Mouse (Mus musculus): Measurements from ENCODE around the gene Dennd5b. TPM values are rescaled to one million over a fixed set of nuclear protein-coding genes. Genes with fewer than 3 reads are reported as not detected.

Gene Dennd5b
- total and polyA plus RNA-seq, 3 experiments: 3.7 to 17.8 (median 16.0) TPM

- under 1% methylated on average over 75 of the region's 75 CpGs for WGBS
- no peaks in the 10 kb centered on the region for H3K4me1 ChIP-seq (ENCODE audit: control insufficient read depth, insufficient read depth, low read length)
- peak overlapping the region; percentile 86 for H3K4me3 ChIP-seq
- H3K36me3 ChIP-seq (ENCODE audit: control insufficient read depth, insufficient read depth, low read length): no peaks in the 10 kb centered on the region
- peak overlapping the region; percentile 73 for H3K27ac ChIP-seq
- H3K9ac ChIP-seq (ENCODE audit: low read depth, low read length): peak overlapping the region; percentile 83
- H3K79me2 ChIP-seq (replicated peaks; ENCODE audit: control insufficient read depth, insufficient read depth, low read length): no peaks in the 10 kb centered on the region
- DNase-seq: peak; percentile 55 to 68
- no peak for TF ChIP-seq CTCF (IDR thresholded peaks at IDR 0.05)
- peak; percentile 50; the same call in 1 of the 2 replicates for TF ChIP-seq POLR2A (IDR thresholded peaks at IDR 0.05; ENCODE audit: insufficient read depth, low read depth, low read length)
- no peaks in the 10 kb centered on the region for H3K27me3 ChIP-seq (ENCODE audit: control insufficient read depth, insufficient read depth, low read length)
- intact Hi-C loops (cut with DNase I): loop anchor here (2.0 to 10.0 kb wide), 6 partner anchors 49 to 369 kb away; partner anchors contain the start of genes Amn1, Caprin2, Dennd5b and Ipo8
Observed at GRCm38 (mm10) chr6:148945509-148946408, 155.7 kb downstream of the Dennd5b start.

- under 1% methylated on average over 92 of the region's 92 CpGs for WGBS
- no peaks in the 10 kb centered on the region for H3K79me2 ChIP-seq (replicated peaks; ENCODE audit: control insufficient read depth, insufficient read depth, low read length)
- H3K4me3 ChIP-seq: peak overlapping the region; percentile 86
- no peaks in the 10 kb centered on the region for H3K36me3 ChIP-seq (ENCODE audit: control insufficient read depth, insufficient read depth, low read length)
- H3K27ac ChIP-seq: peak overlapping the region; percentile 73
- no peaks in the 10 kb centered on the region for H3K4me1 ChIP-seq (ENCODE audit: control insufficient read depth, insufficient read depth, low read length)
- TF ChIP-seq POLR2A (IDR thresholded peaks at IDR 0.05; ENCODE audit: insufficient read depth, low read depth, low read length): no peak
- TF ChIP-seq CTCF (IDR thresholded peaks at IDR 0.05): no peak
- TF ChIP-seq EP300 (IDR thresholded peaks at IDR 0.05; ENCODE audit: insufficient read depth, low read depth, low read length): no peak
- intact Hi-C loops (cut with DNase I): loop anchor here (5.0 to 10.0 kb wide), 5 partner anchors 113 to 370 kb away; partner anchors contain the start of genes Amn1, Dennd5b and Ipo8
- peak; percentile 79 to 81 for DNase-seq
- H3K27me3 ChIP-seq (ENCODE audit: control insufficient read depth, insufficient read depth, low read length): no peaks in the 10 kb centered on the region
- H3K9ac ChIP-seq (ENCODE audit: low read depth, low read length): peak overlapping the region; percentile 83
Observed at GRCm38 (mm10) chr6:148944767-148945508, 156.5 kb downstream of the Dennd5b start.

- Histone ChIP-seq H3K27ac (peak overlapping the region; percentile 73), H3K36me3 (ENCODE audit: control insufficient read depth, insufficient read depth, low read length) (no peaks in the 10 kb centered on the region), H3K4me3 (peak overlapping the region; percentile 86), H3K79me2 (replicated peaks; ENCODE audit: control insufficient read depth, insufficient read depth, low read length) (no peaks in the 10 kb centered on the region), H3K27me3 (ENCODE audit: control insufficient read depth, insufficient read depth, low read length) (no peaks in the 10 kb centered on the region), H3K4me1 (ENCODE audit: control insufficient read depth, insufficient read depth, low read length) (no peaks in the 10 kb centered on the region), H3K9ac (ENCODE audit: low read depth, low read length) (peak overlapping the region; percentile 83)
- TF ChIP-seq CTCF (IDR thresholded peaks at IDR 0.05) (no peak), EP300 (IDR thresholded peaks at IDR 0.05; ENCODE audit: insufficient read depth, low read depth, low read length) (no peak), POLR2A (IDR thresholded peaks at IDR 0.05; ENCODE audit: insufficient read depth, low read depth, low read length) (no peak)
- intact Hi-C loops (cut with DNase I): loop anchor here (10.0 kb wide), 1 partner anchor 370 kb away; no protein-coding TSS in a partner anchor
- 3% methylated on average over 30 of the region's 30 CpGs for WGBS
- DNase-seq: no peak
Observed at GRCm38 (mm10) chr6:148944344-148944766, 157.1 kb downstream of the Dennd5b start.

GRCm38 (mm10) chr6:148943695-148944094 lies 157.8 kb downstream of the Dennd5b start:
- Histone ChIP-seq H3K27ac (no peak overlapping the region), H3K27me3 (ENCODE audit: control insufficient read depth, insufficient read depth, low read length) (no peaks in the 10 kb centered on the region), H3K4me1 (ENCODE audit: control insufficient read depth, insufficient read depth, low read length) (no peaks in the 10 kb centered on the region), H3K79me2 (replicated peaks; ENCODE audit: control insufficient read depth, insufficient read depth, low read length) (no peaks in the 10 kb centered on the region), H3K4me3 (no peak overlapping the region), H3K36me3 (ENCODE audit: control insufficient read depth, insufficient read depth, low read length) (no peaks in the 10 kb centered on the region), H3K9ac (ENCODE audit: low read depth, low read length) (no peak overlapping the region)
- TF ChIP-seq CTCF (IDR thresholded peaks at IDR 0.05): no peak
- TF ChIP-seq EP300 (IDR thresholded peaks at IDR 0.05; ENCODE audit: insufficient read depth, low read depth, low read length): no peak
- TF ChIP-seq POLR2A (IDR thresholded peaks at IDR 0.05; ENCODE audit: insufficient read depth, low read depth, low read length): no peak
- WGBS: 63% methylated on average over 3 of the region's 3 CpGs
- no peak for DNase-seq
- intact Hi-C loops (cut with DNase I): loop anchor here (10.0 kb wide), 1 partner anchor 371 kb away; no protein-coding TSS in a partner anchor

- intact Hi-C loops (cut with DNase I): loop anchor here (10.0 kb wide), 1 partner anchor 372 kb away; no protein-coding TSS in a partner anchor
- 92% methylated on average over 4 of the region's 4 CpGs for WGBS
Observed at GRCm38 (mm10) chr6:148942406-148942805, 159.1 kb downstream of the Dennd5b start.

More at GRCm38 (mm10) chr6:148942406-148942805, 159.1 kb downstream of the Dennd5b start:
- Histone ChIP-seq H3K36me3 (ENCODE audit: control insufficient read depth, insufficient read depth, low read length) (no peaks in the 10 kb centered on the region), H3K27ac (no peak overlapping the region), H3K27me3 (ENCODE audit: control insufficient read depth, insufficient read depth, low read length) (no peaks in the 10 kb centered on the region), H3K79me2 (replicated peaks; ENCODE audit: control insufficient read depth, insufficient read depth, low read length) (no peaks in the 10 kb centered on the region), H3K4me3 (no peak overlapping the region), H3K9ac (ENCODE audit: low read depth, low read length) (no peak overlapping the region), H3K4me1 (ENCODE audit: control insufficient read depth, insufficient read depth, low read length) (no peaks in the 10 kb centered on the region)
- TF ChIP-seq CTCF (IDR thresholded peaks at IDR 0.05): no peak
- TF ChIP-seq EP300 (IDR thresholded peaks at IDR 0.05; ENCODE audit: insufficient read depth, low read depth, low read length): no peak
- TF ChIP-seq POLR2A (IDR thresholded peaks at IDR 0.05; ENCODE audit: insufficient read depth, low read depth, low read length): no peak
- no peak for DNase-seq
